Mouse (Mus musculus): ENCODE data around the gene Rnf181.

DNA sequence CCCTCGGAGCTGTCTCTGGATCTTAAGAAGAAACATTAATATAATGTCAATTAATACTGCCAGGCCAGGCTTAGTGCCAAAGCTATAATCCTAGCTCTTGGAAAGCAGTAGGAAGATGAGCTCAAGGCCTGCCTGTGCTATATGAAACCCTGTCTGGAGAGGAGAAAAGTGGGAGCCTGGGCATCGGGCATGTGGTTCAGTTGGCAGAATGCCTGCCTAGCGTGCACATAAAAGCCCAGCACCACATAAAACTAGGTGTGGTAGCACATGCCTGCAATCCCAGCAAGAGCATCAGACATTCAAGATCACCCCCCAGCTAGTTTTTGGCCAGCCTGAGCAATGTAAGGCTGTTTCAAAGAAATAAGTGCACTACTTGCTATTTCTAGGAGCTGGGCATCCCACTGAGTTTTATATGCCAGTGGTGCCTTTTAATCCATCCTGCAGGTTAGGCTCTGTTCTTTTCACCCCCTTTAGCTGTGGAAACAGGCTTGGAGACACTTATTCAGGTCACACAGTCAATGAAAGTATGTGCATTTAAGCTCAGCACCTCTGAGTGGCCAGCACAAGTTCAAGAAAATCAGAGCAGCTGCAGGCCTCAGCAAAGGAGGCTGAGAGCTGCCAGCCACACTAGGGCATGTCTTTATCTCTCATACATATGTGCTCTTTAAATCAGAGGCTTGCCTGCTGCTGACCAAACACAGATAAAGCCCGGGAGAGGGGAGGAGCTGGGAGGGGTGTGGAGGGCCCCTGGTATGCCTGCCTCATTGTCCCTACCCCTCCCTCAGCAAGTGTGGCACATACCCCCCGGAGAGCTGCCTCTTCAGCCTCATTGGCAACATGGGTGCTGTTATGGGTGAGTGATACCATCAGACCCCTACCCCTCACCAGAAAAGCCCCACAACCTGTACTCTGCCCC, 9.3 kb downstream of the Rnf181 start:
- TF ChIP-seq CTCF (IDR thresholded peaks at IDR 0.05): no peak
- TF ChIP-seq EP300 (IDR thresholded peaks at IDR 0.05): no peak

Data from lung, postnatal 0 days (tissue).